Mouse (Mus musculus) right cerebral cortex, adult 2 months (tissue): Measurements from ENCODE around the gene Gm3183.
"Not testable (repeated sequence)": the region's sequence is repeated elsewhere in the genome, so short reads cannot be mapped to it uniquely, and the experiment has no call there.

Experiments used
- DNase-seq, 2 experiments: peaks; one replicate each; pipeline ENCODE4 v3.0.0; 2021 to 2022; ENCODE audit warnings: low spot score in 2 of 2

The Gm3183 gene

DNA sequence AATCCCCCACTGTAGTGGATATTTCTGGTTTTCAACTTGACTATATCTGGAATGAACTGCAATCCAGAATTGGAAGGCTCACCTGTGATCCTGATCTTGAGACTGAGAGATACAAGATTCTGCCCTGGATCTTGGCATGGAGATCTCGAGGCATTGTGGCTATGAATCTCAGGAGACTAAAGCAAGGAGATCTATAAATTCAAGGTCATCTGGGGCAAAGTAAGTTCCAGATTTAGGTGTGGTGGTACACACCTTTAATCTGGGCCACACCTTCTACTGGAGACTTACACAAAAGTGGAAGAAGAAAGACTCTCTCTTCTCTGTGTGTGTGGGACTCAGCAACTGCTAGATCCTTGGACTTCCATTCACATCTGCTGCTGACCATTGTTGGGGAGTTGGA is at the start of gene Gm3183:
Gene Gm3183, plus strand, starts transcription at position 301 of the 400 bp plus-strand sequence.
- DNase-seq: not testable (repeated sequence)
